Mouse (Mus musculus) limb, embryonic 14.5 days (tissue): Measurements from ENCODE around the gene Cmbl. TPM values are rescaled to one million over a fixed set of nuclear protein-coding genes. Genes with fewer than 3 reads are reported as not detected.

Source experiments
- ATAC-seq: fragments of 200-750 bp; cut with Nextera tagmentation; 2 replicates; pipeline ENCODE4 v1.8.0; 2017; ENCODE audit warnings: low read depth, moderate number of reproducible peaks, moderate TSS enrichment; ENCODE audit not compliant: low FRiP score
- DNase-seq: peaks from one replicate; pipeline ENCODE4 v3.0.0-alpha.2; 2015; ENCODE audit warnings: low spot score
- H3K27ac ChIP-seq: fragments of 300-500 bp; sonication (generic); replicated peaks from 2 replicates; pipeline ENCODE4 v1.5.1; 2014; ENCODE audit warnings: low read depth, mild to moderate bottlenecking, low read length, moderate library complexity, mixed read lengths
- H3K27me3 ChIP-seq: fragments of 300-500 bp; sonication (generic); 2 replicates; pipeline ENCODE4 v1.6.1; 2014; ENCODE audit warnings: low read length, mixed read lengths; ENCODE audit not compliant: control insufficient read depth, insufficient read depth
- H3K36me3 ChIP-seq: fragments of 300-500 bp; sonication (generic); 2 replicates; pipeline ENCODE4 v1.6.1; 2014; ENCODE audit warnings: mild to moderate bottlenecking, low read length, moderate library complexity, mixed read lengths; ENCODE audit not compliant: control insufficient read depth, insufficient read depth
- H3K4me1 ChIP-seq: fragments of 300-500 bp; sonication (generic); 2 replicates; pipeline ENCODE4 v1.6.1; 2014; ENCODE audit warnings: antibody characterized with exemption, low read length, mixed read lengths; ENCODE audit not compliant: control insufficient read depth, insufficient read depth
- H3K4me2 ChIP-seq: fragments of 300-500 bp; sonication (generic); replicated peaks from 2 replicates; pipeline ENCODE4 v1.6.1; 2014; ENCODE audit warnings: low read depth, mild to moderate bottlenecking, low read length, moderate library complexity; ENCODE audit not compliant: severe bottlenecking
- H3K4me3 ChIP-seq: fragments of 300-500 bp; sonication (generic); replicated peaks from 2 replicates; pipeline ENCODE4 v1.5.1; 2014; ENCODE audit warnings: low read length
- H3K9ac ChIP-seq: fragments of 300-500 bp; sonication (generic); 2 replicates; pipeline ENCODE4 v1.6.1; 2014; ENCODE audit warnings: mild to moderate bottlenecking, low read depth, low read length, moderate library complexity; ENCODE audit not compliant: severe bottlenecking
- H3K9me3 ChIP-seq: fragments of 300-500 bp; sonication (generic); 2 replicates; pipeline ENCODE4 v1.6.1; 2016; ENCODE audit warnings: low read length; ENCODE audit not compliant: control insufficient read depth
- POLR2A ChIP-seq: fragments of 200-500 bp; IDR thresholded peaks from 2 replicates; pipeline ENCODE4 v1.8.0; 2012; ENCODE audit warnings: inconsistent platforms, mild to moderate bottlenecking, moderate library complexity, borderline replicate concordance; ENCODE audit not compliant: insufficient read depth, insufficient read length; ENCODE audit errors: extremely low read depth
- WGBS: fragments of 180-500 bp; shearing (Covaris S2); extraction: QIAGEN DNeasy Blood & Tissue Kit; methylation state at CpG from one replicate; pipeline ENCODE4 v1.1.7; 2014; 5-methylcytosine and 5-hydroxymethylcytosine counted together
- polyA plus RNA-seq, 2 experiments: library from polyadenylated mRNA; depleted of rRNA in 1 of 2; stranded (reverse) in 1 of 2; unstranded in 1 of 2; fragments of >200 nt; fragmentation: Nextera tagmentation in 1 of 2; extraction: Ambion mirVana in 1 of 2; gene quantifications; 2 replicates each; pipeline versions ENCODE4 v1.2.1 to v1.2.3; 2012 to 2014

Gene Cmbl
- polyA plus RNA-seq, 2 experiments = 2.2 to 3.0 TPM

- no peaks in the 10 kb centered on the region for H3K9me3 ChIP-seq
- H3K4me3 ChIP-seq = no peak overlapping the region
- 89% methylated on average over 2 of the region's 2 CpGs for WGBS
- ATAC-seq (no peak), DNase-seq (no peak)
- H3K36me3 ChIP-seq = no peaks in the 10 kb centered on the region
- H3K4me2 ChIP-seq = no peak overlapping the region
- no peak for TF ChIP-seq POLR2A
- peaks cover 14% of the 10 kb centered on the region for H3K4me1 ChIP-seq
- H3K9ac ChIP-seq = no peak overlapping the region
- no peak overlapping the region for H3K27ac ChIP-seq
- no peaks in the 10 kb centered on the region for H3K27me3 ChIP-seq
These were observed 27.5 kb upstream of the Cmbl start for GRCm38 (mm10) chr15:31537706-31538105.

DNA sequence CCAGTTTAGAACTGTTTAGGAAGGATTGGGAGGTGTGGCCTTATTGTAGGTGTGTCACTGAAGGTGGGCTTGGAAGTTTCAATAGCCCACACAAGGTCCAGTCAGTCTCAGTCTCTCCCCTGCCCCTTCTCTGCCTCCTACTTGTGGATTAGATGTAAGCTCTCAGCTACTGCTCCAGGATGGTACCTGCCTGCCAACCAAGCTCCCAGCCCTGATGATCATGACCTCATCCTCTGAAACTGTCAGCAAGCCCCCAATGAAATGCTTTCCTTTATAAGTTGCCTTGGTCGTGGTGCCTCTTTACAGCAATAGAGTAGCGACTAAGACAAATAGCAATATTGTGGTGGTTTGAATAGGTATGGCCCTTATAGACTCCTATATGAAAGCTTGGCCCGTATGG lies 26.8 kb upstream of the Cmbl start:
- no peak overlapping the region for H3K4me3 ChIP-seq
- TF ChIP-seq POLR2A = no peak
- H3K4me1 ChIP-seq = peaks cover 18% of the 10 kb centered on the region
- no peak overlapping the region for H3K27ac ChIP-seq
- H3K4me2 ChIP-seq = no peak overlapping the region
- H3K9me3 ChIP-seq = no peaks in the 10 kb centered on the region
- WGBS = 93% methylated on average over 3 of the region's 3 CpGs
- no peak overlapping the region for H3K9ac ChIP-seq
- no peaks in the 10 kb centered on the region for H3K27me3 ChIP-seq
- ATAC-seq (no peak), DNase-seq (no peak)
- no peaks in the 10 kb centered on the region for H3K36me3 ChIP-seq

GRCm38 (mm10) chr15:31539643-31540512 lies 25.3 kb upstream of the Cmbl start:
- no peak for TF ChIP-seq POLR2A
- 76% methylated on average over 9 of the region's 9 CpGs for WGBS
- Histone ChIP-seq H3K9me3 (no peaks in the 10 kb centered on the region), H3K36me3 (no peaks in the 10 kb centered on the region), H3K4me2 (no peak overlapping the region), H3K9ac (no peak overlapping the region), H3K4me3 (no peak overlapping the region), H3K27ac (no peak overlapping the region), H3K27me3 (no peaks in the 10 kb centered on the region), H3K4me1 (peaks cover 18% of the 10 kb centered on the region)
- ATAC-seq = no peak
- DNase-seq = no peak

GRCm38 (mm10) chr15:31540513-31540802 lies 24.7 kb upstream of the Cmbl start:
- DNase-seq = no peak

GRCm38 (mm10) chr15:31542013-31542958 lies 22.9 kb upstream of the Cmbl start:
- peak; percentile 44 for ATAC-seq
- Histone ChIP-seq H3K4me3 (no peak overlapping the region), H3K9ac (no peak overlapping the region; the same call in none of the 2 replicates), H3K9me3 (no peaks in the 10 kb centered on the region), H3K4me2 (0 out of 2 replicates have a peak overlapping the region, but pooled peaks have one; percentile 16), H3K4me1 (peaks cover 15% of the 10 kb centered on the region), H3K27me3 (no peaks in the 10 kb centered on the region), H3K36me3 (no peaks in the 10 kb centered on the region), H3K27ac (0 out of 2 replicates have a peak overlapping the region, but pooled peaks have one; percentile 33)
- peak; percentile 12 for DNase-seq
- WGBS = 17% methylated on average over 10 of the region's 10 CpGs
- no peak for TF ChIP-seq POLR2A

More at GRCm38 (mm10) chr15:31540513-31540802, 24.7 kb upstream of the Cmbl start:
- Histone ChIP-seq H3K4me1 (peaks cover 18% of the 10 kb centered on the region), H3K27ac (no peak overlapping the region), H3K9ac (no peak overlapping the region), H3K9me3 (no peaks in the 10 kb centered on the region), H3K4me2 (no peak overlapping the region), H3K27me3 (no peaks in the 10 kb centered on the region), H3K36me3 (no peaks in the 10 kb centered on the region), H3K4me3 (no peak overlapping the region)
- WGBS = 64% methylated on average over 1 of the region's 1 CpGs
- TF ChIP-seq POLR2A = no peak
- ATAC-seq = no peak
